In the genomic region with DNA sequence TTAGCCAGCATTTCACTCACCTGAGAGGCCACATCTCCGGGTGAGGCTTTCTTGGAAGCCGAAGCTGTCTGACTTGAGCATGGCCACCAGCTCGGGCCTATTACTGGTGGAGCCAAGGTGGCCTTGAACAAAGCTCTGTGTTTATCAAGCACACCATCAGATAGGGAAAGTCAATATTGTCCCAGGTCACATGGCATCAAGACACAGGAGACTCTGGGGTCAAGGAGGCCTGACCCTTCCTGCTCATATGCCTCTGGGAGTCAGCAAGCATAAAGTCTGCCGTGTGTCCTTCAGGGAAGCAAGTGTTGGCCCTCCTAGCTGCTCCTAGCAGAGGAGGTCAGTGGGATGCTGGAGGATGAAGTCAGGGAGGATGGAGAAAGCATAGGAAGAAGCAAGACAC, we compare ENCODE assay signal across 12 mouse cellular contexts. TPM values are rescaled to one million over a fixed set of nuclear protein-coding genes. Genes with fewer than 3 reads are reported as not detected.
DNase-seq lines count a peak whose midpoint lies in the region; ATAC-seq and TF ChIP-seq lines count a peak whose summit lies in the region.
"Had no signal": no experiment of that assay in that cellular context is flagged by ENCODE, and none has a peak within 500 bp of the region (broad histone marks: within the 10 kb centered on the region; RNA-seq: fewer than 3 reads in every experiment).

A gene (minus strand): TSS at position 114 of the 400 bp plus-strand sequence.

- no peak for ATAC-seq in liver, embryonic 11.5 days (replicated peaks; ENCODE audit: low FRiP score)
- no peak for ATAC-seq in liver, embryonic 12.5 days
- ATAC-seq in forebrain, embryonic 13.5 days, result no peak
- no peak for ATAC-seq in hindbrain, postnatal 0 days
- no peak for ATAC-seq in neural tube, embryonic 14.5 days (ENCODE audit: low read depth)

- 0 out of 2 replicates have a peak, but pooled peaks cover 2% of the 10 kb centered on the region for H3K27me3 ChIP-seq in liver, embryonic 11.5 days (replicated peaks; ENCODE audit: control insufficient read depth, insufficient read depth, low read length)
- peaks cover 14% of the 10 kb centered on the region for H3K27me3 ChIP-seq in liver, embryonic 12.5 days (replicated peaks)
- no peaks in the 10 kb centered on the region for H3K27me3 ChIP-seq in forebrain, embryonic 13.5 days
- no peaks in the 10 kb centered on the region for H3K27me3 ChIP-seq in hindbrain, postnatal 0 days (ENCODE audit: insufficient read depth, low read length)
- no peaks in the 10 kb centered on the region for H3K27me3 ChIP-seq in neural tube, embryonic 14.5 days (ENCODE audit: control insufficient read depth, insufficient read depth, low read length)
- no peaks in the 10 kb centered on the region for H3K27me3 ChIP-seq in kidney, adult 2 months (replicated peaks; ENCODE audit: control insufficient read depth, insufficient read depth, low read length)

- TF ChIP-seq POLR2A in kidney, adult 2 months (IDR thresholded peaks at IDR 0.05; ENCODE audit: low read depth, low read length), result no peak

- 67% methylated on average over 4 of the region's 4 CpGs for WGBS in liver, embryonic 11.5 days
- 58% methylated on average over 4 of the region's 4 CpGs for WGBS in liver, embryonic 12.5 days (ENCODE audit: insufficient replicate concordance)
- WGBS in forebrain, embryonic 13.5 days, result 90% methylated on average over 4 of the region's 4 CpGs
- 93% methylated on average over 4 of the region's 4 CpGs for WGBS in hindbrain, postnatal 0 days
- WGBS in neural tube, embryonic 14.5 days, result 88% methylated on average over 4 of the region's 4 CpGs
- 91% methylated on average over 4 of the region's 4 CpGs for WGBS in kidney, adult 2 months

- H3K4me3 ChIP-seq in liver, embryonic 11.5 days (ENCODE audit: low read depth, low read length), result no peak within 1 kb of the TSS
- no peak within 1 kb of the TSS for H3K4me3 ChIP-seq in liver, embryonic 12.5 days
- no peak within 1 kb of the TSS for H3K4me3 ChIP-seq in forebrain, embryonic 13.5 days
- H3K4me3 ChIP-seq in hindbrain, postnatal 0 days (ENCODE audit: low read length), result no peak within 1 kb of the TSS
- H3K4me3 ChIP-seq in neural tube, embryonic 14.5 days (ENCODE audit: low read depth, low read length), result no peak within 1 kb of the TSS
- no peak within 1 kb of the TSS for H3K4me3 ChIP-seq in kidney, adult 2 months (ENCODE audit: insufficient read depth, low read depth, low read length)

- DNase-seq in liver, embryonic 11.5 days (ENCODE audit: low spot score), result no peak
- DNase-seq in hindbrain, postnatal 0 days (ENCODE audit: low spot score), result no peak
- DNase-seq in cerebellum, adult 8-10 months, result no peak
- no peak for DNase-seq in kidney, adult 2 months
- DNase-seq in spleen, postnatal 14 days (ENCODE audit: low spot score in 2 of 2), result no peak
- DNase-seq: adrenal gland, postnatal 25 days had no signal

- peaks cover 21% of the 10 kb centered on the region for H3K4me1 ChIP-seq in liver, embryonic 11.5 days (replicated peaks; ENCODE audit: control insufficient read depth, insufficient read depth, low read length)
- peaks cover 21% of the 10 kb centered on the region for H3K4me1 ChIP-seq in liver, embryonic 12.5 days
- H3K4me1 ChIP-seq in forebrain, embryonic 13.5 days, result peaks cover 63% of the 10 kb centered on the region
- H3K4me1 ChIP-seq in hindbrain, postnatal 0 days (ENCODE audit: insufficient read depth, low read length), result peaks cover 17% of the 10 kb centered on the region
- peaks cover 13% of the 10 kb centered on the region for H3K4me1 ChIP-seq in neural tube, embryonic 14.5 days (ENCODE audit: control insufficient read depth, insufficient read depth, low read length)
- no peaks in the 10 kb centered on the region for H3K4me1 ChIP-seq in kidney, adult 2 months (ENCODE audit: control insufficient read depth, insufficient read depth, low read length)

- H3K9me3 ChIP-seq in liver, embryonic 11.5 days (ENCODE audit: control insufficient read depth, low read length), result no peaks in the 10 kb centered on the region
- H3K9me3 ChIP-seq in liver, embryonic 12.5 days (replicated peaks), result no peaks in the 10 kb centered on the region
- no peaks in the 10 kb centered on the region for H3K9me3 ChIP-seq in forebrain, embryonic 13.5 days (replicated peaks)
- H3K9me3 ChIP-seq in hindbrain, postnatal 0 days (ENCODE audit: low read length), result no peaks in the 10 kb centered on the region
- no peaks in the 10 kb centered on the region for H3K9me3 ChIP-seq in neural tube, embryonic 14.5 days (ENCODE audit: control insufficient read depth, low read length)
- H3K9me3 ChIP-seq: G1E had no signal

- no peaks in the 10 kb centered on the region for H3K36me3 ChIP-seq in liver, embryonic 11.5 days (ENCODE audit: control insufficient read depth, insufficient read depth, low read length)
- no peaks in the 10 kb centered on the region for H3K36me3 ChIP-seq in liver, embryonic 12.5 days
- no peaks in the 10 kb centered on the region for H3K36me3 ChIP-seq in forebrain, embryonic 13.5 days (ENCODE audit: poor library complexity, severe bottlenecking)
- H3K36me3 ChIP-seq in hindbrain, postnatal 0 days (ENCODE audit: insufficient read depth, low read length), result no peaks in the 10 kb centered on the region
- no peaks in the 10 kb centered on the region for H3K36me3 ChIP-seq in neural tube, embryonic 14.5 days (ENCODE audit: control insufficient read depth, insufficient read depth, low read length)
- H3K36me3 ChIP-seq in kidney, adult 2 months (ENCODE audit: control insufficient read depth, insufficient read depth, low read length), result no peaks in the 10 kb centered on the region
- H3K36me3 ChIP-seq: G1E had no signal

- no peak within 1 kb of the TSS for H3K9ac ChIP-seq in liver, embryonic 11.5 days (ENCODE audit: low read depth, low read length)
- H3K9ac ChIP-seq in liver, embryonic 12.5 days, result no peak within 1 kb of the TSS
- H3K9ac ChIP-seq in forebrain, embryonic 13.5 days, result 0 out of 2 replicates have a peak within 1 kb of the TSS, but pooled peaks have one; percentile 55
- H3K9ac ChIP-seq in hindbrain, postnatal 0 days (replicated peaks; ENCODE audit: low read length), result no peak within 1 kb of the TSS
- H3K9ac ChIP-seq in neural tube, embryonic 14.5 days (replicated peaks; ENCODE audit: low read depth, low read length), result no peak within 1 kb of the TSS

- no peak for TF ChIP-seq CTCF in hindbrain, postnatal 0 days (IDR thresholded peaks at IDR 0.05; ENCODE audit: low read depth)
- TF ChIP-seq CTCF in kidney, adult 2 months (conservative IDR thresholded peaks at IDR 0.05; ENCODE audit: insufficient read depth, insufficient read length, low read depth, low read length), result no peak

- H3K4me2 ChIP-seq in liver, embryonic 11.5 days, result no peak within 1 kb of the TSS
- no peak within 1 kb of the TSS for H3K4me2 ChIP-seq in liver, embryonic 12.5 days
- H3K4me2 ChIP-seq in forebrain, embryonic 13.5 days, result no peak within 1 kb of the TSS
- no peak within 1 kb of the TSS for H3K4me2 ChIP-seq in hindbrain, postnatal 0 days (ENCODE audit: low read depth, low read length)
- no peak within 1 kb of the TSS for H3K4me2 ChIP-seq in neural tube, embryonic 14.5 days (ENCODE audit: low read depth, low read length)

- H3K27ac ChIP-seq in liver, embryonic 11.5 days (ENCODE audit: low read depth, low read length), result peak within 1 kb of the TSS; percentile 87; the same call in 1 of the 2 replicates
- H3K27ac ChIP-seq in liver, embryonic 12.5 days, result no peak within 1 kb of the TSS
- peak within 1 kb of the TSS; percentile 97 for H3K27ac ChIP-seq in forebrain, embryonic 13.5 days
- peak within 1 kb of the TSS; percentile 83; the same call in 1 of the 2 replicates for H3K27ac ChIP-seq in hindbrain, postnatal 0 days
- peak within 1 kb of the TSS; percentile 84; the same call in 1 of the 2 replicates for H3K27ac ChIP-seq in neural tube, embryonic 14.5 days (ENCODE audit: low read depth, low read length)
- no peak within 1 kb of the TSS for H3K27ac ChIP-seq in kidney, adult 2 months (ENCODE audit: insufficient read depth, low read depth, low read length)

RNA-seq across cellular contexts. Expression of the gene that starts here (rescaled TPM):
- 0.29 and 0.67 TPM in 2 replicates for polyA plus RNA-seq in liver, embryonic 11.5 days (2014; fragmentation: Nextera tagmentation; extraction: Ambion mirVana)
- 0.30 and 0.38 TPM in 2 replicates for polyA plus RNA-seq in liver, embryonic 12.5 days (2016; fragmentation: Nextera tagmentation; extraction: Ambion mirVana)
- 0.28 and 0.49 TPM in 2 replicates for polyA plus RNA-seq in forebrain, embryonic 13.5 days (2015; fragmentation: Nextera tagmentation; extraction: Ambion mirVana)
- total RNA-seq in hindbrain, postnatal 0 days (2014; rRNA removed), result 1.6 TPM in 1 of 2 replicates, not detected in the other
- polyA plus RNA-seq in hindbrain, postnatal 0 days (2015; fragmentation: Nextera tagmentation; extraction: Ambion mirVana), result 0.20 TPM in 1 of 2 replicates, not detected in the other
- 0.31 TPM in 1 of 2 replicates, not detected in the other for polyA plus RNA-seq in neural tube, embryonic 14.5 days (2014; fragmentation: Nextera tagmentation; extraction: Ambion mirVana)
- 0.42 and 0.88 TPM in 2 replicates for polyA plus RNA-seq in kidney, adult 2 months (2012; rRNA removed)
- total RNA-seq: common myeloid progenitor, adult 5-6 weeks; G1E; gastrocnemius, adult 8-10 months had no signal
- polyA plus RNA-seq: G1E had no signal

Comparison
In these comparisons a context has a peak if more than half of its experiments do, and no peak if none do; other contexts are left out.
1. H3K27ac ChIP-seq: peak in liver, embryonic 11.5 days (single experiment), forebrain, embryonic 13.5 days (single experiment), hindbrain, postnatal 0 days (single experiment) and neural tube, embryonic 14.5 days (single experiment); none in liver, embryonic 12.5 days (single experiment) and kidney, adult 2 months (single experiment).